Mouse (Mus musculus): ENCODE results near the gene Adipor2. TPM values are rescaled to one million over a fixed set of nuclear protein-coding genes. Genes with fewer than 3 reads are reported as not detected.
"Not testable (repeated sequence)": the region's sequence is repeated elsewhere in the genome, so short reads cannot be mapped to it uniquely, and the experiment has no call there.

Gene Adipor2
- total RNA-seq, 2 experiments from 2014 or later = 37.7 to 44.4 TPM

DNA sequence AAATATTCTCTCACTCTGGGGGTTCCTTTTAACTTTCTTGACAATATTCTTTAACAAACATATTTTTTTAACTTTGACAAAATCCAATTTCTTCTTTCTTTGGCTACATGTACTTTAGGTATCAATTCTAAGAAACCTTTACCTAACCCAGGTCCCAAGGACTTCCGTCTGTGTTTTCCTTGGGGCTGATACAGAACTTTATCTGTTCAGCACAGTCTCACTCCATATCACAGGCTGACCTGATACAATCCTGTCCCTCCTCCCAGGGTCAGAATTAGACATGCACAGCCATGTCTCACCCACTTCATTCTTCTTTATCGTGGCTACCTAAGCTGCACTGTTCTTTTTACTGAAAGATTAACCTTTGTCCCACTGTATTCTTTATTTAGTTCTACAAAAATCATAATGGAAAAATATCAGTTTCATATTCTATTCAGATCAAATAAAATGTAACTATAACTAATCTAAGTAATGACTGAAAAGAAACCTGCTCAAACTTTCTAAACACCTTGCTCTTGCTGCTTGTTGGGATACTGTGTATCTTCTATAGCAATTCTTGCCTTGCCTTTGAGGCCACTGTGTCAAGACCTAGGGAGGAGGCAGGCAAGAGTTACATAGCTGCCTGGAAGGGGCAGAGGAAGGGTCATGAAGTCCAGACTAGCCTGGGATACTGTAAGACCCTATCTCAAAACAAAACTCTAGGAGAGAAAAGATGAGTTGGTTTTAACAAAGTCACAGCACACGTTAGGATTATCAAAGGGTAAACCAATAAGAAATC is 56.4 kb downstream of the Adipor2 start:
- intact Hi-C loops (cut with DNase I) = no loop called here
- no peak for DNase-seq (ENCODE audit: low spot score in 2 of 2)

DNA sequence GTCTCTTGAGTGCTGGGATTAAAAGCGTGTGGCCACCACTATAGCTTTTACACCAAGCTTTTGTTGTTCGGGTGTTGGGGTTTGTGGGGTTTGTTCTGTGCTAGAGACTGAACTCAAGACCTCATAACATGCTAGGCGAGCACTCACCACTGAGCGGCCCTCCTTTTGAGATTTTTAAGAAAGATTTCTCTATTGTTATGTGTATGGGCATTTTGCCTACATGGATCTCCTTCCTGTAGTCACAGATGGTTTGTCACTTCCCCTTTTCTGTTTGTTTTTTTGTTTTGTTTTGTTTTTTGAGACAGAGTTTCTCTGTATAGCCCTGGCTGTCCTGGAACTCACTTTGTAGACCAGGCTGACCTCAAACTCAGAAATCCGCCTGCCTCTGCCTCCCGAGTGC is 57.3 kb downstream of the Adipor2 start:
- intact Hi-C loops (cut with DNase I); DNase-seq (ENCODE audit: low spot score in 2 of 2): not testable (repeated sequence)

DNA sequence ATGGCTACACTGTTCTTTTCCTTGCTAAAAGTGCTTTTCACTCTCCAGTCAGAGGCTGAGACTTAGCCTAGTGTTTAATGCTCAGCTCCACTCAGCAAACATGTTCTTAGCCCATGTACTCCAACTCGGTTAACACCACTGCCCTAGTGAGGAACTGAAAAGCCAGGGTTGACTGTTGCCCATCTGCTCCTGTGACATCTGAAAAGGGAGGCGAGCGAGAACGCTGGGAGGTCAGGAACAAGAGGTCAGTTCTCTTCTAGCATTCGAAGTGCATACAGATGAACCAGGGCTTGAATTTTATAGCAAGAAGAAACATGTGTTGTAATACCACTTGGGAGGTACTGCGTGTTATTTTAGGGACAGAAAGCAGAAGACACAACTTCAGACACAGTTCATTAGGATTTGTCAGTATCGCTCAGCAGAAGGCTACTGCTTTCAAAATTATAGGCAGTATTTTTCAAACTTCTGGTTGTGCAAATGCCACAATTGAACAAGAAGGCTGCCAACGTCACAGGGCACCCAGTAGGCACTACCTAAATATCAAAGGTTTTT is 59.4 kb downstream of the Adipor2 start:
- intact Hi-C loops (cut with DNase I) = no loop called here
- DNase-seq (ENCODE audit: low spot score in 2 of 2) = no peak

DNA sequence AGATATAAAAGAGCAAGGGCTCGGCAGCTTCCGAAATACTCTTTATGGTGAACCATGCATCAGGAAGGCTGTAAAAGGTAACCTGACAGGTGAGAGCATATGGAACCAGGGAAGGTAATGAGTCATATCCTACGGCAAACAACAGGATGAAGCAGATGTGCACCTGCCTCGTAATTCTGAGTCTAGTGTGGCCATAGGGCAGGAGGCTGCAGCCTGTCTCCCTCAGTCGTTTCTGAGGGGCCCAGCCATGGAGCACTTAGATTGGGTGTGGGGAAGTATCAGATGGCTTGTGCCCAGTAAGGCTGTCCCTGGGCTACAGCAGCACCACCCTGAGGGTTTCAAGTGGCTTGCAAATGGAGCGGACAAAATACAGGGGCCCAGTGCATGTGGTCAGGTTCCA is 65.0 kb downstream of the Adipor2 start:
- no peak for DNase-seq (ENCODE audit: low spot score in 2 of 2)
- intact Hi-C loops (cut with DNase I) = loop anchor here (5.0 kb wide), 1 partner anchor 80 kb away; no protein-coding TSS in a partner anchor

DNA sequence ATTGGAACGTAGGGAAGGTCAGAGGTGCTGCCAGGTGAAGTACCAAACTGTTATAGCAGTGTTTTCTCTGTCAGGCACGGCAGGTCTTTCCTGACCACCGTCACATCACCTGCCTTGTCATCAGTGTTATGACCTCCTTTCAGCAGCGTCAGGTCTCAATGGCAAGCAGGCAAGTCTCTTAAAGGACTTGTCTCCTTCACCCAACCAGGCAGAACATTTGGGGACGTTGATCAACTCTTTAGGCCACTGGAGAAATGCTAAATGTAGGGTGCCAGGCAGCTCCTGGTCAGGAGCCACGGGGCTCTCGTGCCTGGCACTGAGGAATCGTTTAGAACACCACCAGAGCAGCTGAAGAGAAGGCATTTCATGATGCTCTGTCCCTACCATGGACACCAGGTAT is 65.8 kb downstream of the Adipor2 start:
- intact Hi-C loops (cut with DNase I) = loop anchor here (5.0 kb wide), 1 partner anchor 81 kb away; no protein-coding TSS in a partner anchor
- DNase-seq (ENCODE audit: low spot score in 2 of 2) = no peak

DNA sequence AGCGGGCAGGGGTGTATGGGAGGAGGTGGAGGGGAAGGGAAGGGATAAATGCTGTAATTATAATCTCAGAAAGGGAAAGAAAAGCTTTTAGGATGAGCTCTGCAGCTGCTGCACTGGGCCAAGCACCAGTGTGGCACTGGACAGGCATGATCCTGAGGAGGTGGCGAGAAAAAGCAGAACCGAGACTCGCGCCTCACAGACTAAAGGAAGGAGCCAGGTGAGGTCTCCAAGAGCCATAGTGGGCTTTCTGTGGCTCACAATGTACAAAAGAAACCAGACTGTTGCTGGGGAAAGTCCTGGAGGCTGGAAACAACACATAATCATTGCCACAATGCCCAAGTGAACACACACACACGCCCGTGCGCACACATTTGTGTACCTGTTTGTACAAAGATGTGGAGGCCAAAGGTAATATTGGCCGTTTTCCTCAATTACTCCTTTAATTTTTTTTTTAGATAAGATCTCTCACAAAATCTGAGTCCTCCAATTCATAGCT is 66.8 kb downstream of the Adipor2 start:
- intact Hi-C loops (cut with DNase I) = loop anchor here (5.0 kb wide), 1 partner anchor 82 kb away; no protein-coding TSS in a partner anchor
- no peak for DNase-seq (ENCODE audit: low spot score in 2 of 2)

DNA sequence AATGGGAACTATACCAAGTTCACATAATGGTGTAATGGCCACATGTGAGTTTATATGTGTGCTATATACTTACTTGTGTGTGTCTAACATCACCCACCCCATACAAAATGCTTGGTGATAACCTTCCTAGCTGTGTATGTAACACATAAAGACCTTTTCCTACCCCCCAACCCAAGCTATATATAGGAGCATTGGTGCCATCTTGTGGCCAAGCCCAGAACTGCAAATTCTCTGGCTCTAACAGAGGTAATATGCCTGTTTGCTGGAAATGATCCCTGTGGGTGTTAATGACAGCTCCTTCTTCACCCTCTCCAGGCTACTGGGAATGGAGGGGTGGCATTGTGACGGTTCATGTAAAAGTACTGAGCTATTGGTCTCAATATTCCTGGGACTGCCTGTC is 69.3 kb downstream of the Adipor2 start:
- intact Hi-C loops (cut with DNase I) = loop anchor here (1.0 to 10.0 kb wide), 3 partner anchors 128 to 723 kb away; no protein-coding TSS in a partner anchor
- DNase-seq (ENCODE audit: low spot score in 2 of 2) = peak; percentile 88 to 92

DNA sequence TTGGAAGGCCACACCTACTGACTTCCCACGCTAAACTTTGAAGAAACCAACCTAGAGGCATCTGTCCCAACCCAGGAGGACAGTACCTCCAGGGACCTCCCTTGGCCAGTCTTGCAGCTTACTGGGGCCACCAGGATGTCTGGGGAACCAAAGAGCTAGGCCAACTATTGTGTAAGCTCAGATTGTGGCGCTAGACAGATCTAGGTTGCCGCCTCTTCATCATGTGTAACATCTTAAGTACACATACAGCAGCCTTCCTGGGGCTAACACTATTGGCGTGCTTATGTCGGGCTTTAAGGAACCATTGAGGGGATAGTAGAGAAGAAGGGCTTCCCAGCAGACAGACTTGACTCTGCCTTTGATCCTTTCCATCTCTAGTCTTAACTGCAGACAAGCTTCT is 69.7 kb downstream of the Adipor2 start:
- DNase-seq (ENCODE audit: low spot score in 2 of 2) = no peak
- intact Hi-C loops (cut with DNase I) = loop anchor here (1.0 to 10.0 kb wide), 3 partner anchors 128 to 723 kb away; no protein-coding TSS in a partner anchor

DNA sequence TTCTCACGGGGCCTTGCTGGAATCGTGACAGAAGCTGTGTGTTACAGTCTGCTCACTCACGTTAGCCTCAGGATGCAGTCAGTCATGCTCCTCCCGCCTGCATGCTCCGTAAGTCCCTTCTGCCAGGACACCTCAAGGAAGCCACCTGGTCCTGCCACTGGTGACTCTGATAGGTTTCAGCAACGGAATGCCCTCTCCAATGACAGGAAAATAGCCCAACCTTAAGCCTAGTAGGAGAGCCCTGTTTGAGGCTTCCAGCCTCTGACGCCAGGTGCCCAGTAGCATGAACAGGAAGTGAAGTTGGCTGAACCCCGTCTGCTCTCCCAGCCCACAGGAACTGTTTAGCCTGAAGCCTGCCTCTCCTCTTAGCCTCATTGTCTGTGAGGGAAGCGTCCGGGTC is 71.2 kb downstream of the Adipor2 start:
- DNase-seq (ENCODE audit: low spot score in 2 of 2) = no peak
- intact Hi-C loops (cut with DNase I) = loop anchor here (10.0 kb wide), 2 partner anchors 221 to 721 kb away; no protein-coding TSS in a partner anchor

DNA sequence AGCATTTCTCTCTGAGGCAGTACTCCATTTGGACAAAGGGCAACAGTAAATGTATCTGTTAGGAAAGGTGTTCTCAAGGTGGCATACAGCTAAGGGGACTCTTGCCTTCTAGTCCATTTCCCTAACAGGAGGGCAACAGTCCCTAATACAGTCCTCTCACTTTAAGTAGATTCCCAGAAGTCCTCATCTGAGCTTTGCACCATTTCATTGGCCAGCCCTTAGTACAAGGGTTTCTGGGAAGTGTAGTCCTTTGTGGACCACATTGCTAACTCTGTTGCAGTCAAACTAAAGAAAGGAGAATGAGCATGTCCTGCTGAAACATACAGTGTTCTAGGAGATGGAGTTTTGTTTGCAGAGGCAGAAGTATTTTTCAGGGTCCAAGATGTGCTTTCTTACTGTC is 76.1 kb downstream of the Adipor2 start:
- intact Hi-C loops (cut with DNase I) = loop anchor here (10.0 kb wide), 2 partner anchors 217 to 717 kb away; no protein-coding TSS in a partner anchor

DNA sequence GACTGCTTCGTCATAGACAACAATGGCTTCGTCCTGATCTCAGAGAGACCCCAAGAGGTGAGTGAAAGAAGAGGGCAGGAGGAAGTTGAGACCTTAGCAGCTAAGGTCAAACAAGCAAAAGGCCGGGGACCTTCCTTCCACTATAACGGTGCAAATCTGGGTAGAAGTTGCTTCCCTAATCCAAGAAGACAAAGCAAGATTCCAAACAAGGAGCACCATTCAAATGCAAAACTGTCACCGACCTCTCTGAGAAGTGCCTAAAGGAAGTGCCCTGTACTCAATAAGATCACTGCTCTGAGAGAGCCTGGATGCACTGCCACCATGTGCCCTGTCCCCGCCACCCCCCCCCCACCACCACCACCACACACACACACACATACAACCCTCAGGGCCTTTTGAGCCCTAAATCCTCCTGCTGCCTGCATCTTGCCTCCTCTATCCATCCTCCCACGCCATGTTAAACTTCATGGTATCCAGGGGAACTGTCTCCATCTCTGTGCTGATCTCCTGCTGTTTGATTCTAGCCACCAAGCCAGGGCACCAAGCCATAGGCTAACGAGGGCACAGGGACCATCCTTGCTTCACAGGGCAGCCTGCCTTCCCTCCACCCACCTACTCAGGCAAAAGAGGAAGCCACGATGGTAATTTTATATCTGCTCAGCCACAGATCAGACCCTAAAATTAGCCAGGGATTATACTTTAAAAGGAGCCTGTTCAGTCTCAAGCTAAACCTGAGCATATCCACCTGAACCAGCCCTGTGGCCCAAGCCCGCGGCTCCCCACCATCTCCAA is 79.2 kb downstream of the Adipor2 start:
- intact Hi-C loops (cut with DNase I) = no loop called here
- no peak for DNase-seq (ENCODE audit: low spot score in 2 of 2)

More for the DNA sequence above, 76.1 kb downstream of the Adipor2 start:
- DNase-seq (ENCODE audit: low spot score in 2 of 2) = peak in 1 of 2 experiments; percentile 52

DNA sequence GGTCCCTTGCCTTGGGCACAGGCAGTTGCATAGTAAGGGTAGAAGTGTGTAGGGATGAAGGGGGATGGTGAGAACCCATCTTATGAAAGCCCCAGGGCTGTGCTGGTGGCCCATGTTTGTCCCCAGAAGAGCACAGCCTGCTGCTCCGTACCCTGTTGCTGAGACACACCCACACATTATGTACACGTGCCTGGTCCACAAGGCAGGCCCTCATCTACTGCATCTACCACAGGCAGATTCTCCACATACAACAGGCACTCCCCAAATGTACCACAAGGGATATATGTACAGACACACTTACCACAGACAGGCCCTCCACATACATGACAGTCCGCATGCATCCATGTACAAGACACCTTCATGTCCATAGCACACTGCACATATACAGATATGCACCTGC is 80.2 kb downstream of the Adipor2 start:
- intact Hi-C loops (cut with DNase I) = no loop called here
- DNase-seq (ENCODE audit: low spot score in 2 of 2) = peak in 1 of 2 experiments; percentile 74

DNA sequence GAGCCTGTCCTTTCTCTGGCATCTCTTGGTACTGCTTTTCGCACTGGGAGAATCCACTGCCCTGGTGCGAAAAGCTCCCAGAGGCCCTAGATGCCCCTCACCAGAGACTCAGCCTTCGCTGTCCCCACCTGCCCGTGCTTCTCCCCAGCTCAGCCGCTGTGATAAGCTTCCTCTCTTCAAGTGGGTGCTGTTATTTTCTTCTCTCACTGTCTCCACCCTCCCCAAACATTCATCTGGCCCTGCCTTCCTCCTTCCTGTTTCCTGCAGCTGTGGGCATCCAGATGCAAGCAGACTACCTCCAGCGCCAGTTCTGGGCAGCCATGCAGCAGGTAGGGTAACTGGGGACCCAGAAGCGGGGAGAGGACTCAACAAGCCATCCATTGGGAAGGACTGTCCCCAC is 81.4 kb downstream of the Adipor2 start:
- intact Hi-C loops (cut with DNase I) = no loop called here
- no peak for DNase-seq (ENCODE audit: low spot score in 2 of 2)

DNA sequence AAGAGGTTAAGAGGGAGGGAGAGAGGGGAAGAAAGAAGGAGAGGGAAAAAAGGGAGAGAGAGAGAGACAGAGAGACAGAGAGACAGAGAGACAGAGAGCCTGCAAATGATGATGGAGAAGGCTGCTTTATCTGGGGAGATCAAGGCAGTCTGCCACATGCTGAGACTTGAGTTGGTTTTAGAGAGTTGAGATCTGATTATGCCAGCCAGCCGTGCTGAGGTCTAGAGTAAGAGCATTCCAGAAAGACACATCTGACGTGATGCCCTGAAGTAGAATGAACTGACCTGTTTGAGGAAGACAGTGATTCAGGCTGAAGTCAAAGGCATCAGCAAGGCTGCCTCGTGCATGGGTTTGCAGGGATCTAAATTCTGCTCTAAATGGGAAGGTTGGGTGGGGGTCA is 83.7 kb downstream of the Adipor2 start:
- DNase-seq (ENCODE audit: low spot score in 2 of 2) = no peak
- intact Hi-C loops (cut with DNase I) = no loop called here

DNA sequence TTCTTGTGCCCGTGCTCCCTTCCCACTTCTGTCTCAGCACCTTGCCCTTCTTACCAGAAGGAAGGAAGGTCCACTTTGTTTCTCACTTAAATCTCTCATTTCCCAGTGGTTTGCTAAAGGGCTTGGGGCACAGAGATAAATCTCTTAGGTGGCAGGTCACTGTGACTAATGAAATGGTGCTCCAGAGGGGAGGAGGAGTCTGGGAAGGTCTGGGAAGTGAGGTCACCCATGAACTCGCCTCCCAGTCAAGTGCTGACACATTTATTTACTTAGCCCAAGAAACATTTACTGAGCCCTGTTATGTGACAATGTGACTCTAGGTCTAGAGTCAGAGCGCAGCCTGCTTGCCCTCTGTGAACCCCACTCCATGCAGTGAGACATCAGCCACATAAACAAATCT is 84.3 kb downstream of the Adipor2 start:
- intact Hi-C loops (cut with DNase I) = no loop called here
- DNase-seq (ENCODE audit: low spot score in 2 of 2) = no peak

DNA sequence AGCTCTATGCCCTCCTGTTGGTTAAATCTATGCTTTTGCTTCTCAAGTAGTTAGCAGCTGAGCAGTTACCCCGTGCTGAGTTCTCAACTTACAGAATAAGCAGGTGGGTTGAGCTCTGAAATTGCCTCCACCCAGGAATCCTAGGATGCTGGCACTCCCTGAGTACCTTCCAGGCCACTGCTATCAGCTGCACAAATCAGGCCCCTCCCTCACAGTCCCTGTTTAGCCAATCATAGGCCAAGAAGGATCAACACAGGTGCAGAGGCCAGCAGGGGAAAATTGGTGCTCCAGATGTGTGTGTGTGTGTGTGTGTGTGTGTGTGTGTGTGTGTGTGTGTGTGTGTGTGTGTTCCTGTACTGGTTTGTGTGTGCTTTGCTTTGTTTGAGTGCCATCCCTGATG is 85.4 kb downstream of the Adipor2 start:
- no peak for DNase-seq (ENCODE audit: low spot score in 2 of 2)
- intact Hi-C loops (cut with DNase I) = no loop called here

DNA sequence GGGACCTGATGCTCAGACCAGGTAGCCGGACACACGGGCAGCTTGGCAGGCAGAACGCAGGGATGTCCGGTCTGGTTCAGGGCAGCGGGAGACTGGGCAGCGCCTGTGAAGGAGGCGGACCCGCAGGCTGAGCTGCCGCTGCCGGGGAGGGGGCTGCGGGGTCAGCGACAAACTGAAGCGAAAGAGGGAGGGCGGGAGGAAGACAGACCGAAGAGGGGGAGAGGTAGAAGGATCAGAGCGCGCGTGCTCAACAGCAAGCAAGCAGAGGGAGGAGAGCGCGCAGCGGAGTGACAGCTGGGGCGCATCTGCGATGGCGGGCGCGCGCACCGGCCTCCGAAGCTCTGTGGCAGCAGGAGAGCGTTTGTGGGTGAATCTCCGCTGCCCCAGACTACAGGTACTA is 87.0 kb downstream of the Adipor2 start, which contains the start of gene Lrtm2:
Gene Lrtm2, minus strand, starts transcription at position 261 of the 400 bp plus-strand sequence.
- DNase-seq (ENCODE audit: low spot score in 2 of 2) = peak; percentile 78
- intact Hi-C loops (cut with DNase I) = no loop called here

DNA sequence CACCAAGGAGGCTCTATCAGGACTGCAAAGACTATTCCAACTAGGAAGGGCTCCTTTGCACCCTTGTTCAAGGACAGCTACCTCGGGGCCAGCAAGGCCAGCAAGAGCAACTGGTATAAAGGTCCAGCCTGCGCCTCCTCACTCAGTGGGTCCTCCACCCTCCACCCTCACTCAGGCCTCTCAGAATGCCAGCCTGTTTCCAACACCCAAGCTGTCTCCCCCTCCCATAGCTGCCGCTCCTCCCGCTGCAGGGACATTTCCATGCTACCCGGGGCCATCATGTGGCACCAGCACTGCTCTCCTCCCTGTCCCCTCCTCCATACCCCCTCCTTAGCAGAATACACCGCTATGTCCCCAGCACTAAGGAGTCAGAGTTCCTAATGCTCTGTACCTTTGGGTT is 87.6 kb downstream of the Adipor2 start:
- intact Hi-C loops (cut with DNase I) = loop anchor here (5.0 kb wide), 1 partner anchor 103 kb away; no protein-coding TSS in a partner anchor

DNA sequence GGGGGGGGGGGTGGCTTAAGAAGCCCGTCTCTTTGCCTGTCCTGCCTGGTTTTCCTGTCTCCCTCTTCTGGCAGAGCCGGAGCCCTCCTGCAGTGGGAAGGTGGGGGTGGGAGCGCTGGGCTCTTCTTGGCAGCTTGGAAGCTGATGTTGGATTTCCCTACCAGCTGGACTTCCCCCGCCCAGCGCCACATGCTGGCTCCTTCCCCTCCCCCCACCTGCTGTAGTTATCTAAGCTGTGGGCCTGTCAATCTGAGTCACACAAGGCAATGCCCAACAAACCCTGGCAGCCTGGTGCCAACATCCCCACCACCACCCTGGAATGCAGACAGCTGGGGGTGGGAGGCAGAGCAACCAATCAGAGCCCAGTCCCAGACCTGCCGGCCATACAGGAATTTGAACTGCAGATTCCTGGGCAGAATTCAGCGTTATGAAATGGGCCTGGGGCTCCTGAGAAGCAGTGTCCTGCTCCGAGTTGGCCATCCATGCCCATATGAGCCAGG is 88.2 kb downstream of the Adipor2 start:
- intact Hi-C loops (cut with DNase I) = loop anchor here (5.0 kb wide), 1 partner anchor 102 kb away; no protein-coding TSS in a partner anchor
- DNase-seq (ENCODE audit: low spot score in 2 of 2) = peak; percentile 89 to 98

More for the DNA sequence above, 87.6 kb downstream of the Adipor2 start:
- peak in 1 of 2 experiments; percentile 59 for DNase-seq (ENCODE audit: low spot score in 2 of 2)
